9 mouse cellular contexts compared by ENCODE assay signal in the genomic region with DNA sequence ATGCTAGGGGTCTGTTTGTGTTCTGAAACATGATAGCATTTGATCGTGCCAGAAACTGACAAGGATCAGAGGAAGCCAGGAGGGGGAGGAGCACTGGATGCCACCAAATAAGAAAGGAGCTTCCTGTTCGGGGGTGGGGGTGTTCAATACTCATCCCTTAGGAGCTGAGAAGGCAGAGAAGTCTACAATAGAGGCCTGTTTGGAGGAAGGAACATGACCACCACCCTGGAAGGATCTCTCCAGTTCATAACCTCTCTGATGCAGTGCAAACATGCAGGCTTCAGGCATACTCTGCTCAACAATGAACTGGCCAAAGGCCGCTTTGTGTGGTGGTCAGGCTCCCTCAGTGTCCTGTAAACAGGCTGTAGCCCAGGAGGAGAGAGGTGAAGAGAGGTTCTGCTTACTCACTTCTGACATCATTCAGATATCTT.
DNase-seq lines count a peak whose midpoint lies in the region; ATAC-seq and TF ChIP-seq lines count a peak whose summit lies in the region.
"Had no signal": no experiment of that assay in that cellular context is flagged by ENCODE, and none has a peak within 500 bp of the region (broad histone marks: within the 10 kb centered on the region; RNA-seq: fewer than 3 reads in every experiment).

No protein-coding gene starts in this region.

- TF ChIP-seq POLR2A in liver, adult 2 months (IDR thresholded peaks at IDR 0.05; ENCODE audit: extremely low read depth, insufficient read depth, low read length): no peak
- no peak for TF ChIP-seq POLR2A in cerebellum, adult 2 months (IDR thresholded peaks at IDR 0.05; ENCODE audit: borderline replicate concordance, insufficient read depth, low read length)

- TF ChIP-seq CTCF in liver, adult 2 months (IDR thresholded peaks at IDR 0.05; ENCODE audit: low read depth, low read length): no peak
- no peak for TF ChIP-seq CTCF in cerebellum, adult 2 months (IDR thresholded peaks at IDR 0.05; ENCODE audit: borderline replicate concordance, insufficient read depth, low read depth, low read length)

- H3K4me3 ChIP-seq in liver, adult 2 months (ENCODE audit: insufficient read depth, low read depth, low read length): peak overlapping the region; percentile 17; the same call in 1 of the 2 replicates
- no peak overlapping the region for H3K4me3 ChIP-seq in intestine, embryonic 15.5 days (replicated peaks)
- no peak overlapping the region for H3K4me3 ChIP-seq in neural tube, embryonic 13.5 days
- H3K4me3 ChIP-seq in cerebellum, adult 2 months (replicated peaks; ENCODE audit: insufficient read depth, low read depth, low read length): no peak overlapping the region

- H3K9me3 ChIP-seq in intestine, embryonic 15.5 days: no peaks in the 10 kb centered on the region
- no peaks in the 10 kb centered on the region for H3K9me3 ChIP-seq in neural tube, embryonic 13.5 days

- 8% methylated on average over 3 of the region's 3 CpGs for WGBS in liver, adult 2 months
- WGBS in intestine, embryonic 15.5 days: 24% methylated on average over 3 of the region's 3 CpGs
- WGBS in neural tube, embryonic 13.5 days: 33% methylated on average over 3 of the region's 3 CpGs
- WGBS in cerebellum, adult 2 months: 32% methylated on average over 3 of the region's 3 CpGs

- peak; percentile 2 for DNase-seq in adrenal gland, postnatal 10 days
- DNase-seq in adrenal gland, postnatal 36 days: no peak
- peak; percentile 98 for DNase-seq in liver, adult 2 months (ENCODE audit: extremely low read depth, low read depth, low spot score)
- DNase-seq in liver: no peak
- DNase-seq in cerebellum, adult 2 months: no peak
- DNase-seq in ovary, postnatal 36 days (ENCODE audit: low spot score): no peak

- ATAC-seq in intestine, embryonic 15.5 days: no peak
- no peak for ATAC-seq in neural tube, embryonic 13.5 days (ENCODE audit: low read depth)

- H3K36me3 ChIP-seq in liver, adult 2 months (ENCODE audit: control insufficient read depth, insufficient read depth, low read length): no peaks in the 10 kb centered on the region
- no peaks in the 10 kb centered on the region for H3K36me3 ChIP-seq in intestine, embryonic 15.5 days
- H3K36me3 ChIP-seq in neural tube, embryonic 13.5 days: no peaks in the 10 kb centered on the region

- peak overlapping the region; percentile 76 for H3K9ac ChIP-seq in liver, adult 2 months (ENCODE audit: low read depth, low read length)
- H3K9ac ChIP-seq in intestine, embryonic 15.5 days: no peak overlapping the region
- no peak overlapping the region for H3K9ac ChIP-seq in neural tube, embryonic 13.5 days

- H3K4me1 ChIP-seq in liver, adult 2 months (ENCODE audit: control insufficient read depth, insufficient read depth, low read length): peaks cover 13% of the 10 kb centered on the region
- peaks cover 10% of the 10 kb centered on the region for H3K4me1 ChIP-seq in intestine, embryonic 15.5 days (replicated peaks)
- peaks cover 19% of the 10 kb centered on the region for H3K4me1 ChIP-seq in neural tube, embryonic 13.5 days (replicated peaks)
- no peaks in the 10 kb centered on the region for H3K4me1 ChIP-seq in cerebellum, adult 2 months (ENCODE audit: control insufficient read depth, insufficient read depth, low read length)

- H3K4me2 ChIP-seq in intestine, embryonic 15.5 days (replicated peaks): peak overlapping the region; percentile 37
- peak overlapping the region; percentile 31; the same call in 1 of the 2 replicates for H3K4me2 ChIP-seq in neural tube, embryonic 13.5 days

- peaks cover 3% of the 10 kb centered on the region; the same call in 1 of the 2 replicates for H3K79me2 ChIP-seq in liver, adult 2 months (ENCODE audit: control insufficient read depth, insufficient read depth, low read length)

- H3K27me3 ChIP-seq in liver, adult 2 months (ENCODE audit: control insufficient read depth, insufficient read depth, low read length): no peaks in the 10 kb centered on the region
- no peaks in the 10 kb centered on the region for H3K27me3 ChIP-seq in intestine, embryonic 15.5 days (replicated peaks)
- H3K27me3 ChIP-seq in neural tube, embryonic 13.5 days: no peaks in the 10 kb centered on the region
- no peaks in the 10 kb centered on the region for H3K27me3 ChIP-seq in cerebellum, adult 2 months (ENCODE audit: control insufficient read depth, insufficient read depth, low read length)

- peak overlapping the region; percentile 97 for H3K27ac ChIP-seq in liver, adult 2 months (replicated peaks; ENCODE audit: insufficient read depth, low read depth, low read length)
- H3K27ac ChIP-seq in intestine, embryonic 15.5 days: no peak overlapping the region
- H3K27ac ChIP-seq in neural tube, embryonic 13.5 days (replicated peaks): 0 out of 2 replicates have a peak overlapping the region, but pooled peaks have one; percentile 3
- H3K27ac ChIP-seq in cerebellum, adult 2 months (ENCODE audit: insufficient read depth, low read length): no peak overlapping the region
- H3K27ac ChIP-seq: macrophage had no signal

Comparison
In these comparisons a context has a peak if more than half of its experiments do, and no peak if none do; other contexts are left out.
1. DNase-seq: peak in adrenal gland, postnatal 10 days (single experiment) and liver, adult 2 months (single experiment); none in adrenal gland, postnatal 36 days (0 of 2), liver (single experiment), cerebellum, adult 2 months (0 of 2) and ovary, postnatal 36 days (single experiment).
2. H3K27ac ChIP-seq: peak in liver, adult 2 months (single experiment) and neural tube, embryonic 13.5 days (single experiment); none in intestine, embryonic 15.5 days (single experiment) and cerebellum, adult 2 months (single experiment).